Mouse (Mus musculus): ENCODE results near the gene Ift140.

The Ift140 gene

GRCm38 (mm10) chr17:25015655-25016291 lies at the start of gene Ift140, which contains the start of gene Cramp1l:
Gene Ift140 (plus strand): TSS chr17:25016085.
Gene Cramp1l (minus strand): TSS chr17:25015788.
- DNase-seq: peak; percentile 99

DNA sequence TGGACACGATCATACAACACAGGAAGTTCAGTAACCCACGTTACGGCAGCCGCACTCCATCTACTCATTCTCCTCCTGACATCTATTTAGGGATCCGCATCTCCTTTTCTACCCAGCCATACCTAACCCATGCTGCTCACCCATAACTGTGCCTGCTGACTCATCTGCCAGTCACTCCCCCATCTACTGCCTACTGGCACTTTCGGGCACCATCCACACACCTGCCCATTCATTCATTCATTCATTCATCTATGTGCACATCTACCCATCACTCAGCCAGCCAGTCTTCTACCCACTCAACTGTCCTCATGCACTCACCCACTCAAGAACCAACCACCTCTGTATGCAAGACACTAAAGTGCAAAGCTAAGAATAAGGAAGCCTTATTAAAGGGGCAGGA lies 28.7 kb upstream of the Ift140 start:
- no peak for DNase-seq

DNA sequence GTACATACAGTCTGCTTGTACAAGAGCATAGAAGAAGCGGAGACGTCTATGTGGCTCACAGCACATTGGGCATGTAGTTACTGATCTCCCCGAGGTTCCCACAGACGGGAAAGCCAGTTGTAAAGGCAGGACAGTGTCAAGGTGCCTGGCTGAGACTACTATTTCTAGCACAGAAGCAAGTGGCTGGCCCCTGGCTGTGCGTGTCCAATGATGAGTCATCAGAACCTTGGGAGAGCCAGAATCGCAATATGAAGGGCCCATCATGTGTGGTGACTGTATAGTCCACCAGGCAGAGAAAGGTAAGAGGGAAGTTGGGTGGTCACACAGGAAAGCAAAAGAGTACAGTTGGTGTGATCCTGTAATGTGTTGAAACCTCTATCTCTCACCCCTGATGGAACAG lies 21.2 kb upstream of the Ift140 start:
- no peak for DNase-seq

DNA sequence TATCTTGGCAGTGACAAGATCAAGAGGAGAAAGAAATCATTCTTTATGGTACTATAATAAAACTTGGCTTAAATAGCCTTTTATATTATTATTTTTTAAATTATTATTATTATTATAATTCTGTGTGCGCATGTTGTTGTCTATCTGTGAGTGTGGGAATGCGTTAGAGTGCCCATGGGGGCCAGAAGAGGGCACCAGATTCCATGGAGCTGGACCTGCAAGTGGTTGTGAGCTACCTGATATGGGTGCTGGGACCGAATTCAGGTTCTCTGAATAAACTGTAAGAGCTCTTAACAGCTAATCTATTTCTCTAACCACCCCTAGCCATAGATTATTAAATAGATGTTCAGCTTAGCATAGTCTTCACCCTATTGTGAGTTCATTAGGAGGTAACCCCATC lies 10.8 kb upstream of the Ift140 start:
- DNase-seq: no peak

- no peak for DNase-seq
These were observed 8.4 kb upstream of the Ift140 start for GRCm38 (mm10) chr17:25007480-25007879.

DNA sequence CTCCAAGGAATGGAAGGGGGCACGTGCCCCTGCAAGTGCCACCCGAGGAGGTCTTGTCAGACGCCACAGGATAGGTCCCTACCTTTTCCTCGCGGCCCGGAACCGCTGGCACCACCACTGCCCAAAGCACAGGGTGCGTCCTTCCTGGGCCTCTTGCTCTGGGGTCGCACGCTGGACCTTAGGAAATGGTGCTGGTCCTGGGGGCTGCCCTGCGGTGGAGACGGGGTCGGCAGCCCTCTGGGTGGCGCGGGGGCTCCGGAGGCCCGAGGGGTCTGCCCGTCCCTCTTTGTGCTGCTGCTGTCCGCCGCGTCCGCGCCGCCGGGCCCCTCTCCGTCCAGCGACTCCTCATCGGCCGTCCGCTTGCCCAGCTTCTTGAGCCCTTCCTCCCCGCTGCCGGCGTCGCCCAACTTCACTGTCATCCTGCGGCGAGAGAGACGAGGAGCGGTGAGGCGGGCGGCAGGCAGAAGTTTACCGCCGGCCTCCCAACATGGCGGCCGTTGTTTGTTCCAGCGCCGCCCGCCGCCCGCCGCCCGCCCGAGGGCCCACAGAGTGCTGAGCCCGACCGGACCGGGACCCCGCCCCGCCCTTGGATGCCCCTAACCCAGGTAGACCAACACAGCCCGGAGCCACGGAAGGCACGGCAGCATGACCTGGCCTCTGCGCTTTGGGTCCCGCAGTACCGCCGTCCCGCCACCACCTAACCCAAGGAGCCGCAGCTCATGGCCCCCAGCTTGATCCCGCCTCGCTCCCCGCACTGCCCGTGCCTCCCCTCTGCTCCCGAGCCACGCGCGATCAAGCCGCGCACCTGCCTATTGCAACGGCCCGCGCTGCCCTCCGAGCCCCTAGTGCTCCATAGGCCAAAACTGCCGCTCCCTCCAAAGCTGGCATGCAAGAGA lies 2.0 kb upstream of the Ift140 start:
- peak; percentile 46 for DNase-seq

DNA sequence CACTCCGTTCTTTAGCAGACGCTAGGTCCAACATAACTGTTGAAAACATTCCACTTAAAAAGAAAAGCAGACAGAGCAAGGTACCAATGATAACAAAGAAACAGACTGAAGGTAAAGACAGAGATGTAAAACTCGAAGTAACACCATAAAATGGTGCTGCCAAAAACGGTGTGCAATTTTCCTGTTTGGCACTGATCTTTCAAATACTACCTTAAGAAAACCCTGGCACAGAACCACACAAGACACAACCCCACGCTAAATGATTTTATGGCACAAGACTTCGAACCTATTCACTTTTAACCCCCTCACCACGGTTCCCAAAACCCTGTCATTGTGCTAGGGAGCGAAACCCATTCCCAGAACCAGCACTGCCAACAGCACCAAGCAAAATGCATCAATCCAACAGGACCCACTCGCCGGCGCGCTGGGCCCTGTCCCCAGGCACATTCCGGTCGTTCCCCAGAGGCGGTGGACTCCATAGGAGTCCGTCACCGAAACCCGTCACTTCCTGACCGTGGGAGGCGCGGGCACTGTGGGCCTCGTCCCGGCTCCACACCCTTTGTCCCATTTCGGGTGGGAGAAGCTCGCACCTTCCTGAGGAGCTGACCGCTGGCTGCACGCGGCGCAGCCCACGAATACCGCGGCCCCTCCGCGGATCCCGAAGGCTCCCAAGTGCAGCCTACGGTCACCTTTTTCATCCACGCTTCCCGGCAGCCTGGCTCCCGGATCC lies 879 bp upstream of the Ift140 start:
- peak; percentile 57 for DNase-seq

GRCm38 (mm10) chr17:25016292-25017132 lies 627 bp downstream of the Ift140 start:
- peak; percentile 81 for DNase-seq

DNA sequence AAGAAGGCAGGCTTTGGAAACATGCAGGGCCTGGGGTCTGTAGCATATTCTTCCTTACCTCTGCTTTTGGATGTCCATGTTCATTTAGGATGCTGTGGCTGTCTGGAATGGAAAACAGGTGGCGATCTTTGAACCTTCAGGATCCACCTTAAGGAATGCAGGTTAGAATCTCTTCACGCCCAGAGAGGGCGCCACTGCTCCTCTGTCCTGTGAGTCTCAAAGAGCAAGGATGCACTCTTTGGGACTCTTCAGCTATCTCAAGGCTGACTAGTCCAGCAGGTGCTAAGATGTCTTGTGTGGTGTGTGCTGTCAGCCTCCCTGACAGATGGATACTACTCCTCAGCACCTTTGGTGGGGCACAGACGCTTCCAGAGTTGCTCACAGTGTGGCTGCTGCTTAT lies 20.3 kb downstream of the Ift140 start:
- DNase-seq: peak; percentile 13

- no peak for DNase-seq
These were observed 29.0 kb downstream of the Ift140 start for GRCm38 (mm10) chr17:25044879-25045278.

DNA sequence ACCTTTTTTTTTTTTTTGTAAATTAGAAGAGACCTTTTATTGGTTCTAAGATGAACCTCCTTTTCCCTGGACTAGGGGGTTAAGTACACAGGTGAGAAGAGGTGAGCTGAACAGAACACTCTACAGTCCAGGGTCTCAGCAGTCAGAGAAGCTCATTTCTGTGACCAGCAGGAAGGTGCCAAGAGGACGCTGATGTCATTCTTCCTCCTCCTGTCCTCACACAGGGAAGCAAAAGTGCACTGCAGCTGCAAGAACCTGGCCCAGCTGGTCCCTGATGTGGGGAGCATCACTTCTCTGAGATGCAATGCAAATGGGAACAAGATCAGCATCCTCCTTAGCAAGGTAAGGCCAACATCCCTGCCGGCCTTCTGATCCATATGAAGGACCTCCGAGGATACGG lies 29.4 kb downstream of the Ift140 start:
- no peak for DNase-seq

- DNase-seq: no peak
These were observed 31.3 kb downstream of the Ift140 start for GRCm38 (mm10) chr17:25047143-25047542.

DNA sequence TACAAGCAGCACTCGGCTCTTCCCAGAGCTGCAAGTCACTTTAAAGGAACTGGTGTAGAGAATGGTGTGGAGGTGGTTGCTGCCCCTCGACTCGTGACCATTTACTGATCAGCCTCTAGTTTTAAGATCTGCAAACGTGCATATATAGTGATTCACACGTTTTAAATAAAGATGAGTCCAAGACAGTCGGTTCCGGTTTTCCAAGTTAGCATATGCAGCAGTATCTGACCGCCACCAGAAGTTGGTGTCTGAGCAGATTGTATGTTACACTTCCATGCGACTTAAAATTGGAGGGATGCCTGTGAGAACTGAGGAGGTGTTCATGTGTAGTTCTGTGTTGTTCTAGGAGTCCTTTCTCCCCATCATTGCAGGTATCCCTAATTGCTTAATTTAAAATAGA lies 37.4 kb downstream of the Ift140 start:
- DNase-seq: no peak

DNA sequence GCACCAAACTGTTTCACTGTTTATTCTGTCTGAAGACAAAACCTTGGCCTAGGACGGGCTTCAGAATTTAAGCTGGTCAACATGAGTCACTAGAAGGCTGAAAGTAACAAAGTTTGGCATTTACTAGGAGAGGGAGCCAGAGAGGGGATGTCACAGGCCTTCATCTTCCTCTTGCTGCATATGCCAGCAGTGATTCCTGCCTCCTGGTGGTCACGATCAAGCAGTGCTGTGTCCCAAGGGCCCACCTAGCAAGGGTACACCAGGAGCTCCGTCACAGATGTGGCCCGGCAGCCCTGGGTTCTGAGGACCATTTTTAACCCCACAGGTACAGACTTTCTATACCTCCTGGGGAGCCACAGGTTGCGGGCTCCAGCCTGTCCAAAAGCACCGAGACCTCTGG lies 41.2 kb downstream of the Ift140 start:
- no peak for DNase-seq

- DNase-seq: no peak
These were observed 47.4 kb downstream of the Ift140 start for GRCm38 (mm10) chr17:25063261-25063660.

DNA sequence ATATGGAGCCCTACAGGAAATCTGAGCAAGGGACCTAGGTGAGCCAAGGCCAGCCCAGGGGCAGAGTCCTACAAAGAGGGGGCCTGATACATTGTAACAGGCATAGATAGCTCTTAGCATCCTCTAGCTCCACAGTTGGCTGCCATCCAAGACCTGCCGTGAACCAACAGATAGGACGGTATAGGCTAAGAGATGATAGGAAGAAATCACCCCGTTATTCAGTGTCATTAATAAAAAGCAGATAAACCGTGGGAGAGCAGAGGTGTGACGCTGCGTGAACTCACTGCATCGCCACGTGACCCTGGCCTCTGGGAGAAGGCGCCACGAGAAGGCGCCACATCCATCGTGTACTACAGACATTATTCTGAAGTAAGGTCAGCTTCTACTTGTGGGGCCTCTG lies 48.0 kb downstream of the Ift140 start:
- no peak for DNase-seq

- peak; percentile 66 for DNase-seq
These were observed 48.5 kb downstream of the Ift140 start for GRCm38 (mm10) chr17:25064351-25064750.

- DNase-seq: no peak
These were observed 49.3 kb downstream of the Ift140 start for GRCm38 (mm10) chr17:25065189-25065588.

GRCm38 (mm10) chr17:25066595-25066994 lies 50.7 kb downstream of the Ift140 start:
- DNase-seq: no peak

GRCm38 (mm10) chr17:25067442-25067851 lies 51.6 kb downstream of the Ift140 start:
- DNase-seq: peak; percentile 57

DNA sequence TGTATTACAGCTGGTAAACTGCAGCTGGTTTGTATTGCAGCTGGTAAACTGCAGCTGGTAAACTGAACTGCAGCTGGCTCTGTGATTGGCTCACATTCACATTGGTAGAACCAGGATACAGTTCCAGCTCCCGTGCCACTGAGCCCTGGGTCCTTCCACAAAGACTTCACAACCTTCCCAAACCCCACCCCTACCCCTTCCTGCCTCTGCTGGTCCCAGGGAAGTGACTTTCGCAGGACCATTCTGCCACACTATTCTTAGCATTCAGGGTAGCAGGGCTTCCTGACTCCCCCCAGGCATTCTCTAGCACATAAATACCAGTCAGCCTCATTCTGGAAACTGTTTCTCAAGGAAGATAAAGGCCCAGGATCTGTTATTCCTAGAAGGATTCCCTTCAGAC lies 52.8 kb downstream of the Ift140 start:
- no peak for DNase-seq

GRCm38 (mm10) chr17:25076906-25077305 lies 61.0 kb downstream of the Ift140 start:
- DNase-seq: no peak

Measured in kidney, adult 18-20 months (tissue).